Mouse (Mus musculus) liver, embryonic 14.5 days (tissue): ENCODE measurements at regions not wholly inside any gene's neighbourhood (a gene's known extent, or its start where the extent isn't known, plus 50 kb on each side); places are given as distances from the start of the nearest gene placed in this dataset.

ENCODE experiments used
- ATAC-seq: fragments of 200-750 bp; cut with Nextera tagmentation; 2 replicates; pipeline ENCODE4 v1.8.0; 2017; ENCODE audit warnings: moderate number of reproducible peaks, mild to moderate bottlenecking, moderate library complexity; ENCODE audit not compliant: insufficient read depth
- DNase-seq, 3 experiments: peaks; one replicate each; pipeline ENCODE4 v3.0.0-alpha.2; 2012 to 2013; ENCODE audit warnings: low read depth in 3 of 3, low spot score in 3 of 3
- H3K27ac ChIP-seq: fragments of 300-500 bp; sonication (generic); 2 replicates; pipeline ENCODE4 v1.5.1; 2014; ENCODE audit warnings: moderate library complexity, mild to moderate bottlenecking, control low read depth, inconsistent platforms
- H3K27me3 ChIP-seq: fragments of 300-500 bp; sonication (generic); 2 replicates; pipeline ENCODE4 v1.6.1; 2014; ENCODE audit warnings: mild to moderate bottlenecking, low read length, moderate library complexity; ENCODE audit not compliant: control insufficient read depth, insufficient read depth
- H3K36me3 ChIP-seq: fragments of 300-500 bp; sonication (generic); replicated peaks from 2 replicates; pipeline ENCODE4 v1.6.1; 2014; ENCODE audit warnings: low read depth; ENCODE audit not compliant: control insufficient read depth, insufficient read depth
- H3K4me1 ChIP-seq, 2 experiments: fragments of 200-500 bp in 1 of 2; fragments of 300-500 bp in 1 of 2; sonication (generic) in 1 of 2; replicated peaks; 2 replicates each; pipeline ENCODE4 v1.6.1; 2012 to 2014; ENCODE audit warnings: antibody characterized with exemption in 1 of 2, inconsistent platforms in 1 of 2, low read length in 1 of 2; ENCODE audit not compliant: control insufficient read depth in 2 of 2, insufficient read depth in 2 of 2
- H3K4me2 ChIP-seq: fragments of 300-500 bp; sonication (generic); 2 replicates; pipeline ENCODE4 v1.6.1; 2014; ENCODE audit warnings: low read depth, mild to moderate bottlenecking, control low read depth, moderate library complexity
- H3K4me3 ChIP-seq, 2 experiments: fragments of 200-500 bp in 1 of 2; fragments of 300-500 bp in 1 of 2; sonication (generic) in 1 of 2; 2 replicates each; pipeline ENCODE4 v1.5.1; 2012 to 2014; ENCODE audit warnings: low read depth in 2 of 2, low read length in 2 of 2, mild to moderate bottlenecking in 2 of 2, control low read depth in 1 of 2, inconsistent platforms in 1 of 2, moderate library complexity in 1 of 2; ENCODE audit not compliant: insufficient read depth in 1 of 2
- H3K9ac ChIP-seq: fragments of 300-500 bp; sonication (generic); replicated peaks from 2 replicates; pipeline ENCODE4 v1.6.1; 2014; ENCODE audit warnings: mild to moderate bottlenecking, control low read depth, moderate library complexity
- H3K9me3 ChIP-seq: fragments of 300-500 bp; sonication (generic); 2 replicates; pipeline ENCODE4 v1.6.1; 2016; ENCODE audit warnings: low read length, mixed read lengths; ENCODE audit not compliant: control insufficient read depth
- CTCF ChIP-seq: IDR thresholded peaks from 2 replicates; pipeline ENCODE4 v1.5.1; 2016; ENCODE audit warnings: antibody characterized with exemption, low read depth, control low read depth
- EP300 ChIP-seq: IDR thresholded peaks from 2 replicates; pipeline ENCODE4 v1.6.1; 2016; ENCODE audit warnings: antibody characterized with exemption, low read depth
- WGBS: fragments of 180-500 bp; shearing (Covaris S2); extraction: QIAGEN DNeasy Blood & Tissue Kit; methylation state at CpG from one replicate; pipeline ENCODE4 v1.1.7; 2014; ENCODE audit not compliant: insufficient replicate concordance; 5-methylcytosine and 5-hydroxymethylcytosine counted together

DNA sequence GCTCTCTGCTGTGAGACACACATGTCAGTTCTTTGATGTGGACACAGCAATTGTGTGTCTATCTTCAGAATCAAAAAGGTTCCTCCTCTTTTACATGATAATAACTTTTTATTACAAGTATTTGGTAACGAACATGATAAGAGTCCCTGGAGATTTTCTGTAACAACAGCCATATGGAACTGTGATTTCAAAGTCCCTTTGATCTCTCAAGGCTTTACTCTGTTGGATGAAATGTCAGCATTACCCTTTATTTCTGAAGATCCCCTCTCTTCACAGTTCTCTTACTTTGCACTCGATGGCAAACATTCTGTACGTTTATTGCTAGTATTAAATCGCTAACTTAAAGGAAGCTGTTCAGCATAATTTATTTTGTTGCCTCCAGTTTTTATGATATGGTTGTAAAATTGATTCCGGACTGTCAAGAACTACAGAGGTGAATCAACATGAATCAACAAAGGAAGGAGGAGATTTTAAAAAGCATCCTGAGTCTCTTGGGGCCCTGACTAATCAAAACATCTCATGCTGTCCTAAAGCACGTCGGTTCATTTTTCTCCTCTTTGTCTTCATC lies 162.0 kb downstream of the Abcc12 start:
- no peak for ATAC-seq
- WGBS: 56% methylated on average over 7 of the region's 7 CpGs

DNA sequence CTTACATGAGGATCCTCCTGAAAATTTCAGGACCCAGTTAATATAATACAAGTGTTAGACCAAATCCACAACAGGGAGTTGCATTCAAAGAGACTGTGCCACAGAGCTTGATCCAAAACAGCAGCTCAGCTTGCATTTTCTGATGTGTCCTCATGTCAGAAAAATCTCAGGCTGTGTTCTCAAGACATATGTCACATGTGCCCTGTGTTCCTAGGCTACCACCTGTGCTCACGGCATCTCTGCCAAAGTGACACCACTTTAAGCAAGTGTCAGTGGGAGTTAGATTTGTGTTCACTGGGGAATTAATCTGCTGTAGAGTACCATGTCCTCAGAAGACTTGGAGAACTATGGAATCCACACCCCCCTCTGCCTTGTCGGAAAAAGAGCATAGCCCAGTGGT lies 165.3 kb downstream of the Abcc12 start:
- TF ChIP-seq CTCF (no peak), EP300 (no peak)
- no peaks in the 10 kb centered on the region for H3K27me3 ChIP-seq
- WGBS: 62% methylated on average over 2 of the region's 2 CpGs
- no peak overlapping the region for H3K4me3 ChIP-seq
- no peaks in the 10 kb centered on the region for H3K9me3 ChIP-seq
- no peak overlapping the region for H3K4me2 ChIP-seq
- no peaks in the 10 kb centered on the region for H3K36me3 ChIP-seq
- ATAC-seq: no peak
- no peak overlapping the region for H3K27ac ChIP-seq
- no peaks in the 10 kb centered on the region for H3K4me1 ChIP-seq
- no peak overlapping the region for H3K9ac ChIP-seq
- no peak for DNase-seq

More for the DNA sequence above, 162.0 kb downstream of the Abcc12 start:
- no peak overlapping the region for H3K9ac ChIP-seq
- TF ChIP-seq EP300 (no peak), CTCF (no peak)
- no peak overlapping the region for H3K4me2 ChIP-seq
- no peaks in the 10 kb centered on the region for H3K27me3 ChIP-seq
- no peaks in the 10 kb centered on the region for H3K4me1 ChIP-seq
- H3K9me3 ChIP-seq: no peaks in the 10 kb centered on the region
- no peak for DNase-seq
- no peak overlapping the region for H3K27ac ChIP-seq
- H3K4me3 ChIP-seq: no peak overlapping the region
- H3K36me3 ChIP-seq: no peaks in the 10 kb centered on the region

DNA sequence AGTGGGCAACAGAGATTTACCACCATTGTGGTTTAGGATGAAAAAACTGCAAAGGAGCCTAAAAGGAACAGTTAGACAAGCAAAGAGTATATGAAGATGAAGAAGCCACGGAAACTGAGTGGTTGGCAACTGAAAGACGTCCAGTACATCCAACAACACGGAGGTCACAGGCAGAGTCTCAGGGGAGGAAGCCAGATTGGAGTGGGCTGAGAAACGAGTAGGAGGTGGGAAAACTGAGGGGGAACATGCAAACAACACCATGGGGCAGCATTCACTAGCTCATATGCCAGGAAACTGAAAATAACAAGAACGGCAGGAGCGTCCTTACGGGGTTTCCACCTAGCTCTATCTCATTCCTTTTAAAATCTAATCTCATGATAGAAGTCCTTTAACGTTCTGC lies 169.3 kb downstream of the Abcc12 start:
- no peak for ATAC-seq
- no peak overlapping the region for H3K9ac ChIP-seq
- H3K4me1 ChIP-seq: no peaks in the 10 kb centered on the region
- H3K36me3 ChIP-seq: no peaks in the 10 kb centered on the region
- no peak for TF ChIP-seq EP300
- TF ChIP-seq CTCF: no peak
- no peak for DNase-seq
- no peaks in the 10 kb centered on the region for H3K27me3 ChIP-seq
- H3K9me3 ChIP-seq: no peaks in the 10 kb centered on the region
- no peak overlapping the region for H3K4me3 ChIP-seq
- H3K27ac ChIP-seq: no peak overlapping the region
- 60% methylated on average over 8 of the region's 8 CpGs for WGBS
- H3K4me2 ChIP-seq: no peak overlapping the region

DNA sequence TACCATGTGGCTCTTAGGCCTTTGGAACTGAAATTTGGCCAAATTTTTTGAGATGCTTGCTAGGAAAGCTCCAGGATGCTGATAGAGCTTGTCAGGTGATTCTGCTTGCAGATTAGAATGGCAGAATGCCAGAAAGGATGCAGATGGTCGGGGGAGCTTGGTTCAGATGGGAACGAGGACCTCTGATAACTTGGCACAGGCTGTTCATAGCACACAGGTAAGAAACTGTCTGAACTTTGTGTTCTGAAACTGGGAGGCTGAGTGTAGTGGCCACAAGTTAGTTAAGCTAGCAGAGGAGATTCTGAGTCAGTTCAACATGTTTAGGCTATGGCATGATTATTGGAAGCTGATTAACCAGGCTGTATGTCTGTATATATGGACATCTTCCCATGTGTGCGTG lies 174.3 kb downstream of the Abcc12 start:
- no peaks in the 10 kb centered on the region for H3K27me3 ChIP-seq
- 47% methylated on average over 3 of the region's 3 CpGs for WGBS
- no peak for ATAC-seq

DNA sequence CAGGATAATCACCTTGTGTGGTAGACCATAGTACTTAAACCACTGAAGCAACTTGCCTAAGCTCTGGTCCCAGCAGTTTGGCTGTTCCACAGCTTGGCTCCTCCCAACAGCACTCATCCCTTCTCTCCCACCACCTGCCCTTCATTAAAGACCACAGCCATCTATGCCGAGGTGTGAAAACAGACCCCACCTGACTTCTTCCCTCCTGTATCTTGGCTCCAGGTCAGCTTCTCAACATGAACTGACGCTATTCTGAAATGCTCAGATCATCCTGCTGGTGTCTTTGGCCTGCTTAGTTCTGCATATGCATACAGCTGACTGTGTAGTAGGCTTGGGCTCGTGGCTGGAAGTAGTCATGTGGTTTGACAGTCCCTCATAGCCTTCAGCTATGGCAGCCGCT lies 177.1 kb downstream of the Abcc12 start:
- DNase-seq (no peak), ATAC-seq (no peak)
- Histone ChIP-seq H3K9ac (no peak overlapping the region), H3K9me3 (no peaks in the 10 kb centered on the region), H3K27ac (no peak overlapping the region), H3K36me3 (no peaks in the 10 kb centered on the region), H3K4me3 (no peak overlapping the region), H3K4me2 (no peak overlapping the region), H3K4me1 (no peaks in the 10 kb centered on the region), H3K27me3 (no peaks in the 10 kb centered on the region)
- 56% methylated on average over 4 of the region's 4 CpGs for WGBS
- TF ChIP-seq EP300 (no peak), CTCF (no peak)

More for the DNA sequence above, 174.3 kb downstream of the Abcc12 start:
- no peak overlapping the region for H3K27ac ChIP-seq
- H3K4me2 ChIP-seq: no peak overlapping the region
- H3K36me3 ChIP-seq: no peaks in the 10 kb centered on the region
- no peak overlapping the region for H3K9ac ChIP-seq
- H3K4me3 ChIP-seq: no peak overlapping the region
- TF ChIP-seq CTCF: no peak
- TF ChIP-seq EP300: no peak
- H3K9me3 ChIP-seq: no peaks in the 10 kb centered on the region
- DNase-seq: no peak
- H3K4me1 ChIP-seq: no peaks in the 10 kb centered on the region
